Mouse (Mus musculus): Measurements from ENCODE around the gene Mtg2.

Gene Mtg2

GRCm38 (mm10) chr2:180070481-180071453 is at the start of gene Mtg2:
TSS of gene Mtg2 (plus strand) at chr2:180070588.
- DNase-seq: peak; percentile 95

GRCm38 (mm10) chr2:180020919-180021318 is 49.5 kb upstream of the Mtg2 start:
- DNase-seq: no peak

DNA sequence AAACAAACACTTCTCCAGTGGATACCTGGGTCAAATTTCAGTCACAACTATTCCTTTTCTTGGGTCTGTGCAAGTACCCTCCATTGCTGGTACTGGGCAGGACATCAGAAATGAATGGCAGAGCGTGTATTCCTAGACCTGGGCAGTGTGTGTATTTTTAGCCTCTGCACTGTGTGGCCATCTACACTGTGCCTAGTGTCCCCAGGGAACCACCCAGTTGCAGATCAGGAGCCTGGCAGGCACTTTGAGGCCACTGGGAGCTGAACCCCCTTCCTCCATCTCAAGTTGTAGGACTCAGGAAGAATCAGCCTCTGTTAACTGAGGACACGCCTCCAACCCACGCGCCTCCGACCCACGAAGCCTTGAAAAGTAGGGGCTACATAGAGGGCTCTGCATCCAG is 47.6 kb upstream of the Mtg2 start:
- DNase-seq: no peak

DNA sequence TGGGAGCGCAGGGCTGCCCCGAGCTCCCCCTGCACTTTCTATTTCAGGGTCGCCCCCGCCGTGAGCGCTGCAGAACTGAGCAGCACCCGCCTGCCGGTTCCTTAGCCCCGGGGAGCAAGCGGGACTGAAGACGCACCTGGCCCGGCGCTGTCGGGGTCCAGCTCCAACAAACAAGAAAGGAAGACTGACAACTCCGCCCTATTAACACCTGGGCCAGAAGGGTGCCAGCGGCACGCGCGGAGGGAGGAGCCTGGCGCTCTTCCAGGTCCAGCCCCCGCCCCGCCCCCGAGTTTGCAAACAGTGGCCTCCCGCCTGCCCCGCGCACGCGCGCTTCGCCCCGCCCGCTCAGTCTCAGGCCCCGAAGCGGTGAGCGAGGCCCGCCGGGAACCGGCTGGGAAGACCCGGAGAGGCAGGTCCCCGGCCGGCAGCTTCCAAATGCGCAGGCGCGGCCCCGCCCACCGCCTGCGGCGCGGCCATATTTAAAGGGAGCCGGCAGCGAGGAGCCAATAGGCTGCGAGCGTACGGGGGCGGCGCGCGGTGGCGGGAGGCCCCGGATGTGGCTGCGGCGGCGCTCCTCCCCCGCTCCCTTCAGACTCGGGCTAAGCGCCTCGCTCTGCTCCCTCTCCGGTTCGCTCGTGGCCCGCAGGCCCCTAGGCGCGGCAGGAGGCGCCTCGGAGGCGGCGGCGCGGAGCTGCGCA is 45.8 kb upstream of the Mtg2 start, which contains the start of gene Lsm14b:
Lsm14b (plus strand) TSS at position 587 of the 698 bp plus-strand sequence.
- peak; percentile 99 for DNase-seq

DNA sequence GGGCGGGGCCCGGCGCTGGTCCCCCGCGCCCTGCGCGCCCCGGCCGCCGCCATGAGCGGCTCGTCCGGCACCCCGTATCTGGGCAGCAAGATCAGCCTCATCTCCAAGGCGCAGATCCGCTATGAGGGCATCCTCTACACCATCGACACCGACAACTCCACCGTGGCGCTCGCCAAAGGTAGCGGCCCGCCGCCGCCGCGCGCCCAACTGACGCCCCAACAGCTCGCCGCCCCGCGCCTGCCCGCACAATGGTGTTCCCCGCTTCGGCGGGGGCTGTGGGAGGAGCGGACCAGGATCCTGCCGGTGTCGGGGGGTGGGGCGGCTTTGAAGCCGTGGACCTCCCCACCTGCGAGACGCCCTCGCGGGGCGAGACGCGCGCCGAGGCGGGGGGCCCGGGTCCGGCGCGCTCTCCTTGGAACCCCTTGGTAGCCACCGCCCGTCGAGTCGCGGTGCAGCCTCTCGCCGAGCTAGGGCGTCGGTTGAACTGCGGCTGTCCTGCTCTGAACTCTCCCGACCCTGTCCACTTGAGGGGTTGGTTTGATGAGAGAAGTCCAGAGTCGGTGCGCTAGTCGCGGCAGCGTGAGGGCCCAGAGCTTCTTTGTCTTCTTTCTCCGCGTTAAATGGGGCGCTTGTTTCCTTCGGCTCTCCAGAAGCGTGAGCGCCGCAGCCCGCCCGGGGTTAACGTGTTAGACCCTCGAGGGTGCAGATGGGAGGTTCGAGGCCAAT is 45.1 kb upstream of the Mtg2 start:
- DNase-seq: peak; percentile 78

DNA sequence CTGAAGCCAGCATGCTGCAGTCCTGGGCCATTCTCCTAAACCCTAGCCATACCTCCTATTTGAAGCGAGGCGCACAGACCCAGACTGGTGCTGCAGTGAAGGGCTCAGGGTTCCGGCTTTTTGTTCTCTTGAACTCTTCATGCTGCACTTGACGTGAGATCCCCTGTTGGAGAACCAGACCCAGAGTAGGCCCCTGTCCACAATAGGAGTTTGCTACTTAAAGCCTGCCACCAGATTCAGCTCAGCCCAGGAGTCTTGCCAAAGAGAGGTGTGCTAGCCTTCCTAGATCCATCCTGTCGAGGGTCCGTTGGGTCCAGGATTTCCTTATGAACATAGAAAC is 44.6 kb upstream of the Mtg2 start:
- DNase-seq: no peak

DNA sequence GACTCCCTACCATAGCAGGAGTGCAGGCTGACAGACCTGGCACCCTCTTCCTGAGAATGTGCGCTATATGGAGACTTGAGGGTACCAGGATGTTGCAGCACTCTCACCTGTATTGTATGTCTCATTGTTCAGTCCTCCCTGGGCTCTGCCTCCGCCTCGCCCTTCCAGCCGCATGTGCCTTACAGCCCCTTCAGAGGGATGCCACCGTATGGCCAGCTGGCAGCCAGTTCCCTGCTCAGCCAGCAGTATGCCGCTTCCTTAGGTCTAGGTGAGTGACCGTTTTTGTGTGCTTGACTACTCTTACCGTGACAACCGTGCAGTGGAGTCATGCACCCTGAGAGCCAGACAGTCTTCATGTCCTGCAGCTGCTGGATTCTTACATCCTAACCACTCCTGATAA is 42.6 kb upstream of the Mtg2 start:
- DNase-seq: no peak

- no peak for DNase-seq
Measured at GRCm38 (mm10) chr2:180031270-180031669, 39.1 kb upstream of the Mtg2 start.

DNA sequence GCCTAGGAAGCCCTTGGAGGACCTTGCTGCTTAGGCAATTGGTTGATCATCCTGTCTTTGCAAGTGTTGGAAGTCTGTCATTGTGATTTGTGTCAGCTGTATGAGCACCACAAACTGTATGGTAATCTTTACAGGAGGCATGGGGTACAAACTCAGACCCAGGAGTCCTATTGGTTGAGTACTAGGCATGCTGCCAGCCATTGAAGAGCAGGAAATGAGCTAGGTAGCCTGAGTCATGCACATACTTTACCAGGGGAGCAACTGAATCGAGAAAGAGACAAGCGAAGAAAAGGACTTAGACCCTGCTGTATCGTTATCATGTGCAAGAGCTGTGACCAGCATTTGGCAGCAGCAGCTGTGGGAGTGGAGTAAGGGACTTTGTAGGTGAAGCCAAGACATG is 37.5 kb upstream of the Mtg2 start:
- DNase-seq: no peak

GRCm38 (mm10) chr2:180033956-180034355 is 36.4 kb upstream of the Mtg2 start:
- DNase-seq: no peak

DNA sequence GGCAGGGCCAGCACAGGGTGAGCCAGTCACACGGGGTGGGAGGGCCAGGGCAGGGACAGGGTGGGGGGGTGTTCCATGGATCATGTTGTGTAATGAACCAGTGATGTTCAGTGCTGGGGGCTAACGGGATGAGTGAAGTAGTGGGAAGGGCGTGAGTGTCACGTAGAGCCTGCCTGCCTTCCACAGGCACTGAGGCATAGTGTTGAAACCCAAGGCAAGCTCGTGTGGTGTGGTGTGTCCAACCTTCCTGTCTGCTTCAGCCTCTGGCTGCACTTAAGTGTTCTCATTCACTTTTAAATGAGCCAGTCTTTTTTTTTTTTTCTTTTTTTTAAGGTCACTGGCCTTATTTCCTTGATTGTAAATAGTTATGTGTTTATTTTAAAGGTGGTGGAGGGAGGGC is 35.6 kb upstream of the Mtg2 start:
- DNase-seq: no peak

DNA sequence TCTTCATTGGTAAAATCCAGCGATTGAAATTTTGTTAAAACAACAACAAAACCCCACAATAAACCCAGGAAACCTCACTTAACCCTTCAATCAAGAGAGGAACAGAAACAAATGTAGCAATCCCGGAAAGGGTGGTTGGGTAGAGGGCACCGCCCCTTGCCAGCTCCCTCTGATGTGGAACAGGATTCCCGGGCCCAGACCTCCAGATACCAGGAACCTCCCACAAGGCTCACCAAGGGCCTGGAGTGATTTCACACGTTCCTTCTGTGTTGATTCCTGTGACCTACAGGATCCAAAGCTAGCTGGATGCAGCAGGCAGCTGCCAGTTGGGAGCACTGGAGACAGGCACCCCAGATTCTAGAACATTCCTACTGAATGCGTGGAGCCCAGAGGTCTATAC is 30.0 kb upstream of the Mtg2 start:
- DNase-seq: no peak

- DNase-seq: peak; percentile 75
Measured at GRCm38 (mm10) chr2:180041577-180042255, 28.7 kb upstream of the Mtg2 start.

DNA sequence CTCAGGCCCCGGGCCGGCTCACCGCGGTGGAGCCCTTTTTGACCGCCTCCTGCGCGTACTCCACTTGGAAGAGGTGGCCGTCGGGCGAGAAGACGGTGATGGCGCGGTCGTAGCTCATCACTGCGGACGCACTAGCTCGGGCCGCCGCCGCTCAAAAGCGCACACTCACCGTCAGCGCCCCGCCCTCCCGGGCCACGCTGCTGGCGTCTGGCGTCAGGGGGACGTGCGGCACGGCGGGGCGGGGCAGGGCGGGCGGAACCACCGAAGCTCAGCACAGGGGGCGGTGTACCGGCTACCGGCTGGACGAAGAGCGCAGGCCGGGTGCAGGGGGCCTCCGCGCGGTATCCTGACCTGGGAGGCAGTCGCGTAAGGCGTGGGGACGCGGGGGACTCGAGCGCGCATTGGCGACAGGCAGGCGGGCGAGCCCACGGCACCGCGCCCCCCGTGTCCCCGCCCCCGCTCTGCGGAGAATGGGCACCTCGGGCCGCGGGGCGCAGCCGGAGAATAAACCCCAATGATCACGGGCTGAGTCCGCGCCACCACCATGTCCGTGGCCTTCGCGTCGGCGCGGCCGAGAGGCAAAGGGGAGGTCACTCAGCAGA is 28.0 kb upstream of the Mtg2 start, which contains the start of the genes Psma7 and Ss18l1:
Psma7 (minus strand) TSS at position 178 of the 602 bp plus-strand sequence.
Ss18l1 (plus strand) TSS at position 254 of the 602 bp plus-strand sequence.
- peak; percentile 94 for DNase-seq

DNA sequence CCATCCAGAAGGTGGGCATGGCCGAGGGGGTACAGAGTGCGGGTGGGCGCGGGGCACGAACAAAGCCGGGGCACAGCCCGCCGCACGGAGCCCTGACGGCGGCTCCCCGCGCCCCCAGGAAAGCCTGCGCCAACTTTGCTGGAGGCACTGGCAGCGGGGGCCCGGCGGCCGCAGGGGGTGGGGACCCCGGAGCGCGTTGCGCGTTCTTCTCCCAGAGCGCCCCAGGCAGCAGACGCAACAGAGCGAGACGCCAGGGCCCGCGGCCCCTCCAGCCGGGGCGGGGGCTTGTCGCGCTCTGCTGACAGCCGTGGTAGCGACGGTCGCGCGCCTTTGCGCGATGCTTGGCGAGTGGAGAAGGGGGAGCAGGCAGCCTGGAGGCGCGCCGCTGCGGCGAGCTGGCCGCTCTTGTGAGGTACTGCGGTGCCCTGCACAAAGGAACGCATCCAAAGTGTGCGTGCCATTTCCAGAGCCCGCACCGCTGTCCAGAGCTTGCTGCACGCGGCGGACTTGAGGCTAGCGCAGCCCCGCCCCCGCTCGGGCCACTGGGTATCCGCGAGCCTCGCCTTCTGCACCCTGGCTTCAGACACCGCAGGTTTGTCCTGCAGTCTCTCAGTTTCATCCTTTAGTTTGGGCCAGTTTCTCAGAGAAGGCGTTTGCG is 27.4 kb upstream of the Mtg2 start:
- peak; percentile 84 for DNase-seq

GRCm38 (mm10) chr2:180045283-180045682 is 25.1 kb upstream of the Mtg2 start:
- peak; percentile 53 for DNase-seq

DNA sequence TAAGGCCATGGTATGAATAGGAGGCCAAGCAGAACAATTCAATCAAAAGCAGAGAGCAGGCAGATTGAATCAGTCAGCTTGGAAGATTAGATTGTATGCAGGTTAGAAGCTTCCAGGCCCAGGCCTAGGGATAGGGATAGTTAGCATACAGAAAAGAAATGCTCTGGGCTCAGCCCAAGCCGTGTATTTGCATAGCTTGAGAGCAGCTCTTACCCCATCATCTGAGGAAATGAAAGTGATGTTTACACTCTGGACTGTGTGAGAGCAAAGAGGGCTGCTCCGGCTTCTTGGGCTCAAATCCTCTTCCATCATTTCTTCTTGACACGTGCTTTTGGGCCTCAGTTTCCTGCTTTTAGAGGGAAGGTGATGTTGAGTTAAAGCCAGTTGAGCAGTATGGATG is 22.8 kb upstream of the Mtg2 start:
- DNase-seq: no peak

DNA sequence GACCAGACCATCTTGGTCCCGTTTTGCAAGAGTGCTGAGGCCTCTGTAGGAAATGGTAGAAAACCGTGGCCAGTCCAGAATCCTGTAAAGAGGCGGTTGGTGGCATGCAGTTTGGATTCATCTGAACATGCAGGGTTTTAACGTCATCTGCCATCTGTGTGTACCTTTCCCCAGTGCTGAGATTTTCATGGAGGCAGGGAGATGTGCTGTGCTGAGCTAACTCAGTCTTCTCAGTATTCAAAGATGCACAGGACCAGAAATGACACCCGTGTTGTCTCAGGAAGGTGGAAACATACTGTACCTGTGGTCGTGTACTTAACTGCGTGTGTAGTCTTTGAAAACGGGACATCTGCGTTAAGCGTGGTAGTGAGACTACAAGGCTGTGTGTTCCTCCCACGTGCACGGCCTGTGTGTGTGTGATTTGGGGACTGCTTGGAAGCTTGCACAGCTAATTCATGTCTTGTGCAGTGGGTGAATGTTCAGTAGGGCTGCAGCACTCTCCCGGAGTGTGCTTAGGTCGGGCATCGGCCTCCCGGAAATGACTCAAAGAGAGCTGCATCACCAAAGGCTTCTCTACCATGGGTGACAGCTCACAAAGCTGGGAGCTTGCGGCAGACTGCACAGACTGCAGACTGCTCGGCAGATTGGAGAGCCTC is 22.3 kb upstream of the Mtg2 start:
- no peak for DNase-seq

DNA sequence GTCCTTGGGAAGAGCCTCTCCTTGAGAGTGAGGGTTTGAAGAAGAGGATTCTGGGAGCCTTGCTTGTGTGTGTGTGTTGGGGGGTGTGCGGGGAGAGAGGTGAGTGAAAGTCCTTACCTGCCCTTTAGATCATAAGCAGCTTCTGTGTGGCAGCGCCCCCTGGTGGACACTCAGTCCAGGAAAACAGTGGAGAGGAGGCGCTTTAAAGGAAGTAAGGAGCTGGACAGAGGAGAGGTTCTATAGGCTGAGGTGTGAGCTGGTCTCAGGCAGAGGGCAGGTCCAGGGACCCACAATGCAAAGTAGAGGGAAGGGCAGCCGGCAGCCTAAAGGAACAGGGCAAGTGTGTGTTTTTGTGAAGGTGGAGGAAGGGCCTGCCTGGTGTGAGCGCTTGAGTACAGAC is 19.4 kb upstream of the Mtg2 start:
- peak; percentile 94 for DNase-seq

- peak; percentile 74 for DNase-seq
Measured at GRCm38 (mm10) chr2:180051986-180052733, 18.2 kb upstream of the Mtg2 start.
